Mouse (Mus musculus) right cerebral cortex, adult 2 months (tissue): ENCODE measurements around the gene Zfp882.
A peak's percentile ranks its signal among the peaks of the same experiment; 100 is the strongest.
"Not testable (repeated sequence)": the region's sequence is repeated elsewhere in the genome, so short reads cannot be mapped to it uniquely, and the experiment has no call there.

Experiments
- DNase-seq, 2 experiments: peaks; one replicate each; pipeline ENCODE4 v3.0.0; 2021 to 2022; ENCODE audit warnings: low spot score in 2 of 2

Zfp882 gene

DNA sequence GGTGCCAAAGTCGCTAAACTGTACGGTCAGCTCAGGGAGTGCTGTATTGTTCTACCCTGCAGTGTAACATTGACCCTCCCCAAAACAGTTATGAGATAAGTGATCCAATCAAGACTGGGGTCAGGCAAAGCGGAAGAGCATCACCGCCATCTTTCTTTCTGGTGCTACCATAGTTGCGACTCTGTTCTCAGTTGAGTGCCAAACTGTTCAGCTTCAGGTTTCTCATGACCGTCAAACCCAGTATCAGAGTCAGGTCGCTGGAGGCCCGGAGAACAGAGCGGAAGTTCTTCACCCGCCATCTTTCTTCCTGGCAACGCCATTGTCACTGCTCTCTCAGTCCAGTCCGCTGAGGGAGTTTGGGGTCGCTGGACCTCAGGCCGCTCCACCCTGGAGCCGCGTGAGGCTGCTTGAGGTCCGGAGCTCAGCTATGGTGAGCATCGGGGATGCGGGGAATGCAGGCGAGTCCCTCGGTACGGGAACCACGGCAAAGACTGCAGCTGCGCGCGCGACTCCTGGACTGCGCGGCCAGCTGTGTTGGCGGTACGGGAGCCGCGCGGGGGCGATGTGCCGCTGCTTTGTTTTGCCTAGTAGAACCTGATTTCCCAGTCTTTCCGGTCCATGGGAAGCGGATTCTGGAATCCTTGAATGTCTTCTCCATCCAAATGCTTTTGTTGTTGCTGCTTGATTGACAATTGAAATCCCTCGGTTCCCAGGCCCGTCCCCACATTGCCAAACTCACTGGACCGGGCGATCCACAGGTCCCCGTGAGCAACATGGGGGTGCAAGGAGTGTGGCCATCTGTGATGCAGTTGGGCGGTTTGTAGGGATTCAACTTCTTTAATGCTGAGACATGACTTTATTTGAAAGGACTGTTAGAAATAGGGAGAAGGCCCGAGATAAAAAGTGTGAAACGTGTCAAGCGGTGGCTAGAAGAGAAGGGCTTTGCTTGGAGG, at the start of gene Zfp882, which contains the start of gene Zfp617:
Zfp882 (plus strand) TSS at position 300 of the 953 bp plus-strand sequence.
Zfp617 (plus strand) TSS at position 327 of the 953 bp plus-strand sequence.
- DNase-seq, result peak; percentile 88 to 94

GRCm38 (mm10) chr8:71861551-71861950, 46.9 kb upstream of the Zfp882 start:
- DNase-seq, result not testable (repeated sequence)

- not testable (repeated sequence) for DNase-seq
These were observed 46.4 kb upstream of the Zfp882 start for GRCm38 (mm10) chr8:71862038-71862437.

GRCm38 (mm10) chr8:71881618-71882274, 26.7 kb upstream of the Zfp882 start, which contains the start of gene Zfp709:
Zfp709 (plus strand) TSS chr8:71882019.
- peak; percentile 67 to 78 for DNase-seq

GRCm38 (mm10) chr8:71900666-71901065, 7.7 kb upstream of the Zfp882 start:
- DNase-seq, result not testable (repeated sequence)

GRCm38 (mm10) chr8:71903084-71903483, 5.3 kb upstream of the Zfp882 start:
- DNase-seq, result not testable (repeated sequence)

DNA sequence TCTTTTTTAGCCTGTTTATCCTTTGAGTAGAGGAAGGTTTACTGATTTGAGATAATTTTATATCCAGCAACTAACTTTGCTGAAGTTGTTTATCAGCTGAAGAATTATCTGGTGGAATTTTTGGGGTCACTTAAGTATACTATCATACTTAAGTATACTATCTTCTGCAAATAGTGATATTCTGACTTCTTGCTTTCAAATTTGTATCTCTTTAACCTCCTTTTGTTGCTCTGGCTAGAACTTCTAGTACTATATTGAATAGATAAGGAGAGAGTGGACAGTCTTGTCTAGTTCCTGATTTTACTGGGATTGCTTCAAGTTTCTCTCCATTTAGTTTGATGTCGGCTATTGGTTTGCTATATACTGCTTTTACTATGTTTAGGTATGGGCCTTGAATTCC, 1.6 kb upstream of the Zfp882 start:
- no peak for DNase-seq

DNA sequence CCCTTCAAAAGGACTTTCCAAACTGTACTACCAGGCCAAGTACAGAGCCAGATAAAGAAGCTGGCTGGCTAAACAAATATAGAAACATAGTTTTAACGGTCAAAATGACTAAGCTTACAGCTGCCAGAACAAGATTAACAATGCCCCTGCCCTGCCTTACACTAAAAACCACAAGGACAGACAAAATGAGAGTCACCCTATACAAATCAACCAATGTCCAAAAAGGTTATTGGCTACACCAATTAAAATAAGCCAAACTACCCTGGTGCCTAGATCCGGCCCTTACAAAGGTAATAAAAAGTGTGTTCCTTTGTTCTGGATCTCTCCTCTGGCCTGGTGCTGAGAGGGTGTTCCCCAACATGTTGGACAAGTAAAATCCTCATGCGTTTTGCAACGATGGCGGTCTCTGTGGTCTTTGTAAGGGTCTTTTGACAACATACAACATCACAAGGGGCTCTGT, 580 bp upstream of the Zfp882 start:
- DNase-seq, result no peak

GRCm38 (mm10) chr8:71912286-71912685, 3.9 kb downstream of the Zfp882 start:
- DNase-seq, result no peak

DNA sequence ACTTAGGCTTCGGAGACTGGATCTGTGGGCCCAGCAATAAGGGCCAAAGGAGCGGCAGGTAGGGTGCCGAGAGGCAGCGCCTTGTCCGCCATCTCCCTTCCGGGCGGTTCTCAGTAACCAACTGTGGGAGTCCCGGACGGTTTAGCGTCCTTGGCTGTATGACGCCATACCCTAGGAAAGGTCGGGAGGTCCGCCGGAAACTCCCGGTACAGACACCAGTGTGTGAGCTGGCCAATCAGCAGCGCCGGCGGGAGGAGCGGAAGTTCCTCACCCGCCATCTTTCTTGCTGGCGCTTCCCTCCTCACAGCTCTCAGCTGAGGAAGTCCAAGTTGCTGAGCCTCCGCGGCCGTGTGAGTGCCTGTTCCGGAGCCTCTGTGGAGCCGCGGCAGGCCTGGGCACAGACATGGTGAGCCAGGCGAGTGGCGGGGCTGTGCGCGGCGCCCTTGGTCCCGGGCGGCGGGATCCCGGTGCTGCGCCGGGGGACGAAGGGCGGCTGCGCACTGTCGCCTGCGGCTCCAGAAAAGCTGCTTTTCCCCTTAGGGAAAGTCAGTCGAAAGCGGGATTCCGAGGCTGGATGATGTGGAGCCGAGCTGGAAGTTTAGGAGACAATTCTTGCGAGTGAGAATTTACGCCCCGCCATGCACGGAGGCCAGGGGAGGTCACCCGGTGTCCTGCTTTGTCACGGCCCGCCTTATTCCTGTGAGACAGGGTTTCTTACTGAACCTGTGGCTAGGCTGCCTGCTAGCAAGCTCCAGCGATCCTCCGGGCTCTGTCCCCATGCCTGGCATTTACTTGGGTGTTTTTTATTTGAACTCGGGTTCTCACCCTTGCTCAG, 14.4 kb downstream of the Zfp882 start:
- peak; percentile 95 to 97 for DNase-seq

DNA sequence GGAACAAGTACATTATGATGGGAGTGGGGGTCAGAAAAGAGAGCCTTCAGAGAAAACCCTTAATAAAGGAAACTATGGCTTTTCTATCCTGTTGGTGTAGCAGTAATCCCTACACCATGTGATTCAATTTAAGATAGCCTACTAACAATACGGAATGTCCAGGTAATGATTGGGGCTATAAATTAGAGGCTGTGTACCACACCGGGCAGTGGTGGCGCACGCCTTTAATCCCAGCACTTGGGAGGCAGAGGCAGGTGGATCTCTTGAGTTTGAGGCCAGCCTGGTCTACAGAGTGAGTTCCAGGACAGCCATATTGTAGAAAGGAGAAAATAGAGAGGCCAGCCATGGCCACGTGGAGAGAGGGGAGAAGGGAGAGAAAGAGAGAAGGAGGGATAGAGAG, 17.4 kb downstream of the Zfp882 start:
- no peak for DNase-seq

- no peak for DNase-seq
These were observed 18.1 kb downstream of the Zfp882 start for GRCm38 (mm10) chr8:71926551-71926950.

DNA sequence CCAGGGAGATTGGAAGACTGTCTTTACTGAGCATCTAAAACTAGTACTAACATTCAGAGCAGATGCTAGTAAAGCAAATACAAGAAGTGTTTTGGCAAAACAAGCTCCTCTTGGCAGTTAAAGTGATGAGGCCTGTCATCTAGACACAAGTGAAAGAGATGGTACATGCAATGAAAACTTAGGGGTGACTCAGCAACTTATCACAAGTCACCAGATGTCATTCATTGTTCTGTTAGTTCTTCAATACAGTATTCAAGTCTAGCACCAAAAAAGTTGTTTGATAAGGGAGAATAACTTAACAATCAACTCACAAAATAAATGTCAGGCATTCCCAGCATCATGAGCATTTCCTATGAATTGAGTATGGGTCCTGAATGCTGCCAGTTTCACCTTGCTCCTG, 19.4 kb downstream of the Zfp882 start:
- no peak for DNase-seq

- not testable (repeated sequence) for DNase-seq
These were observed 29.6 kb downstream of the Zfp882 start for GRCm38 (mm10) chr8:71938037-71938436.

- DNase-seq, result no peak
These were observed 32.1 kb downstream of the Zfp882 start for GRCm38 (mm10) chr8:71940293-71941208.

GRCm38 (mm10) chr8:71941776-71942175, 33.4 kb downstream of the Zfp882 start:
- DNase-seq, result no peak

GRCm38 (mm10) chr8:71948624-71949023, 40.2 kb downstream of the Zfp882 start:
- no peak for DNase-seq

GRCm38 (mm10) chr8:71950482-71951221, 42.2 kb downstream of the Zfp882 start, which contains the start of gene Zfp961:
Zfp961 (plus strand) TSS chr8:71951038.
- DNase-seq, result peak; percentile 99 to 100

GRCm38 (mm10) chr8:71951436-71952161, 43.2 kb downstream of the Zfp882 start:
- DNase-seq, result peak in 1 of 2 experiments; percentile 10
